Mouse (Mus musculus) cerebellum, adult 11 months (tissue): ENCODE data around the gene Crip1.
"Not testable (repeated sequence)": the region's sequence is repeated elsewhere in the genome, so short reads cannot be mapped to it uniquely, and the experiment has no call there.

ENCODE experiments used
- DNase-seq: peaks from one replicate; pipeline ENCODE4 v3.0.0; 2022

Crip1 gene

DNA sequence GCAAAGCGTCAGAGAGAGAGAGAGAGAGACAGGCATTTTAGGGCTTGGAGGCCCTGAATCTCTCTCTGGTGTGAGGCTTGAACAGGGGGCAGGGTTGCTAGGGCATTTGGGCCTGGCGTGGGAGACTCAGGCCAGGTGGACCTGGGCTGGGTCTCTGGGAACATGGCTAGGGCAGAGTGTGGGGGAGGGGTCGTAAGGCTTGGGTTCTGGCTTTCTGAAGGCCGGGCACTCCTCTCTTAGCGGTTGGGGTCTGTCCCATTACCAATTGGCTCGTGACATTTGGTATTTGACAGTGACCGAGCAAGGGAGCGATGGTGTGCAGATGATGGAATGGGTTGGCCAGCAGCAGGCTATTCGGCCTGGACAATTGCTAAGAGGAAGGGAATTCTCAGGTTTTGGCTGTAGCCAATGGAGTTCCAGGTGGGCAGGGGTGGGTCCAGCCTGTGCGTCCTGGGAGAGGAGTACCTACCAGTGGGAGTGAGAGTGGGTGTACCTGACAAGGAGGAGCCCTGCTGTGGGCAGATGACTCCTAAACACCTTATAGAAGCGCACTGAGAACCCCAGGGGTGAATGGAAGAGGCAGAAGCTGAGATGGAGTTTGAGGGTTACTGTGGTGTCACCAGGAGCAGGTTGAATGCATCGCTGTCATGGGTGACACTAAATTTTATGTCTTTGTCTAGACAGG lies 40.4 kb downstream of the Crip1 start:
- DNase-seq, result peak; percentile 35

DNA sequence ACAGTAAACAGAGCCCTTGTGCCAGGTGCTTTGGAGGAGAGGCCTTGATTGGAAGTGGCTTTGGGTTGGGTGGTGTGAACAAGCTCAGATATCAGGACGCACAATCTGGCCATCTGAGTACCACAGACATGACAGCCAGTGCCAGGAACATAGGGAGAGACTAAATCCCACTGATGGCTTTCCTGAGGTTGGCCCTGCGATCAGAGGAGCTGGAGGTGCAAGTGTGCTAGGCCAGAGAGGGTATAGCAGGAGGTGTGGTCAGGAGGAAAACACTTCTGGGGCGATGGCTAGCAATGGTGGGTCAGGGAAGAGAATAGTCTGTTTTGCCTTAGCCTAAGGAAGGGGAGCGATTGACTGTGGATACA lies 40.9 kb downstream of the Crip1 start:
- DNase-seq, result peak; percentile 21

DNA sequence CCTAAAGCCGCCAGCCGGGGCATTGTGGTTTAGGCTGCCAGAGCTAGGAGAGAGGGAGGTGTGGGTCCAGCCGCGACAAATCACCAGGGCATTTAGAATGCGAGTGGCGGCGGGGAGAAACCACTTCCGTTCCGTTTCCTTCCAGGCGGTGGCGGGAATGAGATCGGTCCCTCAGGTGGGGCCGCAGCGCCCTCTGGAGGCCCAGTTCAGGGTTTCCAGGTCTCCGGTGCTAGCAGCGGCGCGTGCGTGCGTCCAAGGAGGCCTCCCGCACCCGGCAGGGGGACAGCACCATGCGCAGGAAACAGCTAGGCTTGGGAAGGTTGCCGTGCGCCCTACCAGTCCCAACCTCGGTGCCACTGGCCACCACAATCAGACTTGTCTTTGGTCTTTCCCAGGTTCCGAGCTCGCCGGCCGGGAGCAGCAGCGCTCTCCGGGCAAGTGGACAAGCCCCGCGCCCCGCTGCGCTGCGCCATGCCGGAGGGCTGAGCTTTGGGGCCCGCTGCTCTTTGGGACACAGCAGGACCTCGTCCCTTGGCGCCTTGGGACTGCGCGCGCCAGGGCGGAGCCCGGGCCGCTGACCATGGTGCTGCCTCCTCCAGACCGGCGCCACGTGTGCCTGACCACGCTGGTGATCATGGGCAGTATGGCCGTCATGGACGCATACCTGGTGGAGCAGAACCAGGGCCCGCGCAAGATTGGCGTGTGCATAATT lies 41.6 kb downstream of the Crip1 start:
- peak; percentile 91 for DNase-seq

DNA sequence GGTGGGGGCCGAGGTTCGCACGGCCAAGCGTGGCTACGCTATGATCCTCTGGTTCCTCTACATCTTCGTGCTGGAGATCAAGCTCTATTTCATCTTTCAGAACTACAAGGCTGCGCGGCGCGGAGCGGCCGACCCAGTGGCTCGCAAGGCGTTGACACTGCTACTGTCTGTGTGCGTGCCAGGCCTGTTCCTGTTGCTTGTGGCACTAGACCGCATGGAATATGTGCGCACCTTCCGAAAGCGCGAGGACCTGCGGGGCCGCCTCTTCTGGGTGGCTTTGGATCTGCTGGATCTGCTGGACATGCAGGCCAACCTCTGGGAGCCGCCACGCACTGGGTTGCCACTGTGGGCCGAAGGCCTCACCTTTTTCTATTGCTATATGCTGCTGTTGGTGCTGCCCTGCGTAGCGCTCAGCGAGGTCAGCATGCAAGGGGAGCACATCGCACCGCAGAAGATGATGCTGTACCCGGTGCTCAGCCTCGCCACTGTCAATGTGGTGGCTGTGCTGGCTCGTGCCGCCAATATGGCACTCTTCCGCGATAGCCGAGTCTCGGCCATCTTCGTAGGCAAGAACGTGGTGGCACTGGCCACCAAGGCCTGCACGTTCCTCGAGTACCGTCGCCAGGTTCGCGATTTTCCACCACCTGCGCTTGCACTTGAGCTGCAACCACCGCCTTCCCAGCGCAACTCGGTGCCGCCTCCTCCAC lies 42.4 kb downstream of the Crip1 start:
- DNase-seq, result peak; percentile 34

DNA sequence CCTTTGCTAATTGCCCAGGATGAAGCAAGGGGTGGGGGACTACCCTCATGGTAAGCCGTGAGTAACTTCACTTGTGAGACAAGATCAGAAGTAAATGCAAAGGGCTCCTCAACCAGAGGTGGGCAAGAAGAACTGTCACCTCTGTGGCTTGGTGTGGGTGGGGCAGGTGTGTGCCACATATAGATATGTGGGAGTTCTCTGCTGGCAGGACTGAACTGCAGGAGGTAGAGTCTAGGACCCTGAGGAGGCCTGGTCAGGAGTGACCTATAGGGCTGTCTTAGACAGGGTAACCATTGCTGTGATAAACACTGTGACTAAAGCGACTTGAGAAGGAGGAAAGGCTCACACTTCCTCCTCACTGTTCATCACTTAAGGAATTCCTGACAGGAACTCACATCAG lies 47.3 kb downstream of the Crip1 start:
- DNase-seq, result no peak

DNA sequence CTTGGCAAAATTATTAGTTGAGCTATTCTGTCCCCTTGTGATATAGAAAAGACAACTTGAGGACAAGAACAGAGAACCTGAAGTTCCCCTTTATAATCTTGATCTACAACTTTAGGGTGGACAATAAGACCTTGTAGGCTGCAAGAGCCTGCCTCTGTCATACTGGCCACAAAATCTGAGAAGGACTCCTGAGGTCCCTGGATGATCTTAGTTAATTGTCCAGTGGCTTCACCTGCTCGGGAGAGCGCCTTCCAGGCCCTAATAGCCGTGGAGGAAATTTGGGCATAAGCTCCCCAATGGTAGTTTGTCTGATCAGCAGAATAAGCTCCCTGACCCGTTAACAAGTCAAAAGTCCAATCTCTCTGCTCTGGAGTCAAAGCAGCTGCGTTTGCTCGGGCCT lies 53.0 kb downstream of the Crip1 start:
- DNase-seq, result not testable (repeated sequence)

DNA sequence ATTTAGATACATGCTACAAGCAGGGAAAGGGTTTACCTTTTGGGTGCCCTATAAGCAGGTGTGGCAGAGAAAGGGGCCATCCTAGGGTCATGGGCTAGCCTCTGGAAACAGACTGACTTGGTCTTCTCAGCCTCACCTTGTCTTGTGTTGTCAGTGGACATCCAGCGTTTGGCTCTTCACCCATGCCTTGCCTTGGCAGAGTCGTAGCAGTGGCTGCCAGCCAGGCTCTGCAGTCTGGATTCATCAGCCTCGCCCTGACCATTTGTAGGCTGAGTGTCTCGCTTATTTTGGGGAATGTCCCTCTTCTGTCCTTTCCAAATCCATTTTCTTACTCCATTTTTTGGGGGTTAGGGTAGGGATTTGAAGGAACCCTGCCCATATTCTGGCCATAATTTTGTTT lies 55.2 kb downstream of the Crip1 start:
- DNase-seq, result no peak

DNA sequence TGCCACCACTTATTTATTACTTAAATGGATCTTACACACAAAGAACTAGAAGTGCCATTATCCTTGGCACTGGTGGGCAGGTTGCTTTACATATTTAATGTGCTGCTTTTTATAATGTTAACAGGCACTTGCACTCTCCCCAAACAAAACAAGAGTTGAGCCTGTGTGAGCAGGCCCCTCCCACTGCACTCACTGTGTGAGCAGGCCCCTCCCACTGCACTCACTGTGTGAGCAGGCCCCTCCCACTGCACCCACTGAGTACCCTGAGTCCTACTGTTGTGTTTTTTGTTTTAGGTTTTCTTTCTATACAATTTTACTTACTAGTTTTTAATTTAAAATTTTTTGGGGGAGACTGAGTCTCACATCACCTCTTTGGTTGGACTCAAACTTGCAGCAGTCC lies 55.9 kb downstream of the Crip1 start:
- DNase-seq, result no peak
